Mouse (Mus musculus) cerebellum, postnatal 25 days (tissue): ENCODE data around the gene Rsg1.

Source experiments
- DNase-seq, 2 experiments: peaks; one replicate each; pipeline ENCODE4 v3.0.0; 2021; ENCODE audit warnings: mixed read lengths in 2 of 2

The Rsg1 gene

DNA sequence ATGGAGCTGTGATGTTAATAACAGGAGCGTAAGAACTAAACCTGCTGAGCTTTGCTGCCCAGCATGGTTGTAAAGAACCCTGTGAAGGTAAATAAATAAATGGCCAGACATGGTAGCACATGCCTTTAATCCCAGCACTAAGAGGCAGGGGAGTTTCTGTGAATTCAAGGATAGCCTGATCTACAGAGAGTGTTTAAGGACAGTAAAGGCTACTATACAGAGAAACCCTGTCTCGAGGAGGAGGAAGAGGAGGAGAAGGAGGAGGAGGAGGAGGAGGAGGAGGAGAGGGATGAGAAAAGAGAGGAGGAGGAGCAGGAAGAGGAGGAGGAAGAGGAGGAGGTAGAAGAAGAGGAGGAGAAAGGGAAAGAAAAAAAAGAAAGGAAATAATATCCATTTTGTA, 414 bp upstream of the Rsg1 start:
- no peak for DNase-seq

GRCm38 (mm10) chr4:141214337-141214851, 638 bp downstream of the Rsg1 start:
- DNase-seq: peak; percentile 43 to 61

DNA sequence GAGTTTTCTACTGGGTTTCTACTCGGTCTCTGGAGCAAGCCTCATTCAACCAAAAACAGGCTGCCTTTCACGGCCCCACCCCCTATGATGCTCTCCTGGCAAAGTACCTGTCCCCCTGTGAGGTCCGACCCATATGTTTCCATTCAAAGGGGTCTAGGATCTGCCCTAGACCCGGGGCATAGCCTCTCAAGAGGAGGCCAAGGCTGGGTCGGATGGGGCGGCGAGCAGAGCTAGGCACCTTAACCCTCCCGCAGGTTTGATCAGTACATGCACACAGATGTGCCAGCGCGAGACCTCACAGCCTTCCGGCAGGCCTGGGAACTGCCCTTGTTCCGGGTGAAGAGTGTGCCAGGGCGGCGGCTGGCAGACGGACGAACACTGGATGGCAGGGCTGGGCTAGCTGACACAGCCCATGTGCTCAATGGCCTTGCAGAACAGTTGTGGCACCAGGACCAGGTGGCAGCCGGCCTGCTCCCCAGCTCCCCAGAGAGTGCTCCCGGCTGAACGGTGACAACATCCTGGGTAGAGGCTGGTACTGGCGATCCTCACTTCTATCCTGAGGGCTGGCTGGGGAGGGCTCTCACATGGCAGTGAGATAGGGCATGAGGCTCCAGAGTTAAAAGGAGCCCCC, 5.9 kb downstream of the Rsg1 start:
- peak in 1 of 2 experiments; percentile 37 for DNase-seq

GRCm38 (mm10) chr4:141221848-141222247, 8.1 kb downstream of the Rsg1 start:
- DNase-seq: no peak

DNA sequence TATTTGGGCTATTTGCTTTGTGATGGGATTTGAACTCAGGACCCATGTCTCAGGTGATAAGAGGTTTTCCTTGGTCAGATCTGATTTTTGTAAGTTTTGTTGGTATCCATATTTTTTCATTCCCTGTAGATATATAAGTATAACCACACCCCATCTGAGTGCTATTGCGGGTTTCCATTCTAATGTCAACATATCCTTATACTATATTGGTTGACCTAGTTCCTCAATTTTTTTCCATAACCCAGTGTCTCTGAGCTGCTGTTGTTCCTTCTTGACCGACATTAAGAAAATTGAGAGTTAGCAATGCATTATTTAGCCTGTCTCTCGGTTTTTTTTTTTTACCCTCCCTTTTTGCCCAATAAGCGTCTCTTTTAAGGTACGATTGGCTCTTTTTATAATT, 9.0 kb downstream of the Rsg1 start:
- DNase-seq: no peak

- DNase-seq: no peak
Measured at GRCm38 (mm10) chr4:141228687-141229086, 14.9 kb downstream of the Rsg1 start.

DNA sequence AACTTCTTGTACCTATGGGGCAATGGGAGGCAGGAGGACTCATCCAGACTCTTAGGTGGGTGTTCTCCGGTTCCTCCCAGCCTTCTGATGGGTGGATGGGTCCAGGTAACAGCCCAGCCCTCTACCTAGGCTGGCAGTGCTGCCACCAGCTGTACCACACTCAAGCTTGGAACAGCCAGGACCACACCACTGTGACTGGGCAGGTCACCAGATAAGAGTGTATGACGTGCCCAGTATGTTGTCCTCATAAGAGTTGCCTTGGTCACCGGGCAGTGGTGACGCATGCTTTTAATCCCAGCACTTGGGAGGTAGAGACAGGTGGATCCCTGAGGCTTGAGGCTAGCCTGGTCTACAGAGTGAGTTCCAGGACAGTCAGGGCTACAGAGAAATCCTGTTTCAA, 19.4 kb downstream of the Rsg1 start:
- DNase-seq: no peak

DNA sequence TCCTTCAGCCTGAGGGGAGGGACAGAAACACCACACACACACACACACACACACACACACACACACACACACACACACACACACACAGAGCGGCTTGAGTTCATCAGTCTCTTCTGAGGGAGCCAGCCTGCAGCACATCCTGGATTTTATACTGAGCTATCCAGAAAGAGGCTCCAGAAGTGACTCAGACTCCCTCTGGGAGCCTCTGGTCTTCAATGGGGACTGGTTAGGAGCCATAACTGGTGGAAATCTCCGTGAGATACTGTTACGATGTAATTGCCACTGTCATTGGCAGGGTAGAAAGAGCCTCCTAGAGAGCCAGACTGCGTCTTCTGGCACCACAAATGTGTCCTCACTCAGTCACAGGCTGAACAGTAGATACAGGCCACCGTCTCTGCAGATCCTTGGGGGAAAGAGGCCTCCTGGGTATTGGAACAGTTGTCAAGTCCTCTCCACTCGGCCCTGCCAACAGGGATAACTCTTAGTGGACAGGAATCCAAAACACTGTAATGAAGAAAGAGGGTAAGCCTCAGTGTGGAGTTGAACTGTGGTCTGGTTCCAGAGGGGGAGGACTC, 21.9 kb downstream of the Rsg1 start:
- DNase-seq: no peak

DNA sequence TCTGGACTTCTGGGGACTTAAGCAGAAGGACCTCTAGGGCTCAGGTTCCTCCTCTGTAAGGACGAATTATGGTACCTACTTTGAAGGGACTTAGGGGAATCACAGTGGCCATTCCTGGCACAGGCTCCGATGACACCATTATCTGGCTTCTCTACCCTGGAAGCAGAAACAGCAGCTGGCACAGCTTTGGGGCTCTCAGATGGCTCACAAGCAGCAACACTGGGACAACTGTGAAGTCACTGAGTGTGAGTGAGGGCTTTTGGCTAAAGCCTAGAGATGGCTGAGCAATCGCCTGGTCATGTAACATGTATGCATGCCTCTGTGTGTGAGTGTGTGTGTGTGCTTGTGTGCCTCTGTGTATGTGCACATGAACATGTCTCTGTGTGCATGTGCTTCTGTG, 23.1 kb downstream of the Rsg1 start:
- DNase-seq: no peak

DNA sequence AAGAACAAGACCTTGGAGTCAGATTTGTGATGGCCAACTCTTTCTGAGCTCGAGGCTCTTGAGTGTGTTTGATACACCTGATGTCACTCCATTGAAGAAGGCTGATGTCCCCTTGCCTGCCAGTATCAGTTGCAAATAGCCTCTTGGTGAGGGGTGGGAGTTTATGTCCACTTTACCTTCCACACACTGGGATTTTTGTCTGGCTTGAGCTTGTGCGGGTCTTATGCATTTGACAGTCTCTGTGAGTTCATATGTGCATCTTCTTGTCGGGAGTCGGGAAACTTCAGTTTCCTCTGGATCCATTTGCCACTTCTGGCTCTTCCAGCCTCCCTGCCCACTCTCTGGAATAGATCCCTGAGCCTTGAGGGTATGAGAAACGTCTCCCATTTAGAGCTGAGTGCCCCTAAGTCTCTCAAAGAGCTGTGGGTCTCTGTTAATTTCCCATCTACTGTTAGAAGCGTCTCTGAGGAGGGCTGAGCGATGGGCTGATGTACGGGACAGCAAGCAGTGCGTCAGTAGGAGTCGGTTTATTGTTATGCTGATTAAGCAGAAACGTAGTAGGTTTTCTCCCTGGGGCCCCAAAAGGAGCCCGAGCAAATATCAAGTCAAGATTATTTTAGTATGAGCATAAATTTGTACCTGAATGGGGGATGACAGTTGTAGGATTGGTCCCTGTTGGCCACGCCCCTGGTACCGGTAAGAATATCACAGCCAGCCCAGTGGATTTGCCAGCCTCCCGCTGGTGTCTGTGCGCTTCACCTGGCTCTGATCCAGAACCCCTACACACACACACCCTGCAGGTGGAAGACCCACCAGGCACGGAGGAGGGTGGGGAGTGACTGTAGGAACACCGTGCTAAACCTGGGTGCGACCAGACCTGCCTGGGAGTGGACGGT, 25.0 kb downstream of the Rsg1 start:
- no peak for DNase-seq

DNA sequence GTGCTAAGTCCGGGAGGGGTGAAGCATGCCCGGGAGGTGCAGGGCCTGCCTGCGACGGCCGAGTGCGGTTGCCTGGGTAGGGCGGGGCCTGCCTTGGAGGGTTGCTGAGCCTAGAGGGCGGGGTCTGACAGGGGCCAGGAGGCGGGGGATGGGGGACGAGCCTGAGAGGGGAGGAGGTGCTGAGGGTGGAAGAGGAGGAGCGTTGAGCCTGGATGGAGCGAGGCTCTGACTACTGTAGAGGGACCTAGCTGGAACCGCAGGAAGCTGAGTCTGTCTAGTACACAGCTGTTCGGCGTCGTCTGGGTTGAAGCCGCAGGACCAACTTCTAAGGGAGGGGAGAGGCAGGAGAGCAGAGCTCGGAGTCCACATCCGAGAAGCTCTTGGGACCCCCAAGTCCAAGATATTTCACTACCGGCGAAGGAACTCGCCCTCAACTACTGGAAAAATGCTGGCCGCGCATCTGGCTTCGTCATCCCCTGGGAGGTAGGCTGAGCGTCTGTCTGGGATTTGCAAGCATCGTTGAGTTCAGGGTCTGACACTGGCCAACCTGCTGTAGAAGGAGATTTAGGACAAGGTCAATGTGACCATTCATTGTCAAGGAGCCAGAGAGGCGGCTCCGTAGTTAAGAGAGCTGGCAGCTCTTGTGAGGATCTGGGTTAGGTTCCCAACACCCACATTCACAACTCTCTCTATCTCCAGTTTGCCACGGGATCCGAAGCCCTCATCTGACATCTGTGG, 25.8 kb downstream of the Rsg1 start, which contains the start of gene Arhgef19:
Gene Arhgef19 (plus strand): TSS at position 112 of the 738 bp plus-strand sequence.
- peak; percentile 56 to 75 for DNase-seq

DNA sequence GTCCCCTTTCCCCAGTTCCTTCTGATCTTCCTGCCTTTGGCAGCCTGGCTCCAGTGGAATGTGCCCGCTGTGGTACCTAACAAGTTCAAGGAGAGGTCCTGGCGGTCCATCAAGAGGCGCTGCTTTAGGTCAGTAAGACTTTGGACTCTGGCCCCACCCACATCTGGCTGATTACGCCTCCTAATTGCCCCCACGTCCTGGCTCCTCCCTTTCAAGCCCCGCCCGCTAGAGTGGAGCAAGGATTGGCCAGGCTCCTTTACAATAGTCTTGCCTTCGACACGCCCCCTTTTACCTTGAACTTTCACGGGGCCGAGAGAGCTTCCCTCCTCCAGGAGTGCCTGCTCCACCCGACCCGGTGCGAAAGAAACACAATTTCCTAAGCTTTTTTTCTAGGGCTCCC, 26.9 kb downstream of the Rsg1 start:
- no peak for DNase-seq

DNA sequence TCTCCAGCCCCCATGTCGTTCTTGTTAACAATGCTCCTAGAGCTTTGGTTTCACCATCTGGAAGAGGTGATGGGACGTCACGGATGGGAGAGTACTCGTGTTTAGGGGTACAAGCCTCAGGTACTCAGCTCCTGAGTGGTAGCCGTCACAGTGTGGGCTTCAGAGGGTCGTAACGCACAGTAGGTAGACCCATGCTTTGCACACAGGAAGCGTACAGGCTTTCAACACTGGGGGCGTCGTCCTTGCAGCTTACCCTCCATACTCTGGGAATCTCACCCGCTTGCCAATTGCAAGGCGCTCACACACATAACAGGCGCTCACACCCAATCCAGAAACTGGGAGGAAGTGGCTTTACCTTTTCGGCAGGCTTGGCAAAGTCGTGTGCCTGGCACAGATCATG, 28.1 kb downstream of the Rsg1 start:
- no peak for DNase-seq

DNA sequence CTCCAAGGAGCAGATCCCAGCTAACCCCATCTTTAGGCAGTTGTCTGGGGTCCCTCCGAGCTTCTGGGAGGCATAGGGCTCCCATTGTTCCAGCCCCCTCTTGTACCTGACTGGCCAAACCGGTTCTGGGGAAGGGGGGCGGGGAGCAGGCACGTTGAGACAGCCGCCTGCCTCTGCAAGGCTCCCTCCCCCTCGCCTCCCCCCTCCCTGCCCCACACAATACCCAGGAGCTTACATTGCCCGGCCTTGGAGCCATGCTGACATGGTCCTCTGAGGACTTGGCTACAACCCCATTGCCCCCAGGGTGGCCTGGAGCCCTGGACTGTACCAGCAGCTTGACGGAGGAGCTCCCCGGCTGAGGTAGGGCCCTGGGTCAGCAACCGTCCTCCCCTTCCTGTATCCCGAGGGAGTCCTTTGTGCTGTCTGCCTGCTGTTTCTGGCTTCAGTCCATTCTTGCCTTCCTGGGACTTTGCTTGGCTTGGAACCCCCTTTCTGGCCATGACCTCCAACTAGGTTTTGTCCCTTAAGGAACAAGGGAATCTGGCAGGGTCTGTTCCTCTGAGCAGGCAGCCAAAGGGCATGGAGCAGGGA, 29.0 kb downstream of the Rsg1 start:
- no peak for DNase-seq

DNA sequence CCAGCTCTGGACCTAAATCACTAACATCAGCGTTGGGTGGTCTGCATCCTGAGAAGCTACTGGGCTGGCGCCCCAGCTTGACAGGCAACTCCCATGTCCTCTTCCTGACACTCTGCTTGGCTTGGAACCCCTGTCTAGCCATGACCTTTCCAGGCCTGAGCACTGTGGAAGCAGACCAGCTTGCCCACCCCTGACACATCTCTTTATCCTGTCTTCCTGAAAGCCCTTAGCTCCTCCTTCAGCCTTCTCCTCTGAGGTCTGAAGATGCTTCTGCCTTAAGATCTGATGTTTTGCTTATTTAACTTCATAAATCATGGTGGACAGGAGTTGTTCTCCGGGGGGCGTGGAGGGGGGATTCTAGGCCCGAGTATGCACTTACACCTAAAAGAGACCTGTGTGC, 29.9 kb downstream of the Rsg1 start:
- DNase-seq: no peak

GRCm38 (mm10) chr4:141244401-141244800, 30.6 kb downstream of the Rsg1 start:
- no peak for DNase-seq

DNA sequence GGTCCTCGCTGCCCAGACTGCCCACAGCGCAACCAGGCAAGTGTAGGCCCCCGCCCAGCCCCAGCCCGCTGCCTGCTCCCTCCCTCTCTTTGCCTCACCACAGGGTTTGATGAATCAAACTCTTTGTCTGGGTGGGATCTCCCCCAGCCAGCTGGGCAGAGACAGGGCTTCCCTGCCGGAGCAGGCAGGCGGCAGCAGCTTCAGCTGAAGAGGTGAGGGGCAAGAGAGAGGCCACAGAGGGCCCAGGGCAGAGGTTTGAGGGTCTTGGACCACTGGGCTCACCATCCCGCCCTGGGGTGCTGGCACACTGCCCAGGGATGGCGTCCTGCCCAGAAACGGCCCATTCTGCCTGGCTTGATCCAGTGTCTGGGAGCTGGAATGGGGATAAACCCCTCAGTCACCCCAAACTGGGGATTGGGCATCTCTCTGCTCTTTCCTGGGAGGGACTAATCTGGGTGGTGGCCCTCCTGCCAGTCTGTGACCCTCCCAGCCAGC, 31.2 kb downstream of the Rsg1 start:
- peak; percentile 66 to 75 for DNase-seq

- peak; percentile 24 to 33 for DNase-seq
Measured at GRCm38 (mm10) chr4:141246089-141246997, 32.6 kb downstream of the Rsg1 start.

GRCm38 (mm10) chr4:141246998-141247350, 33.2 kb downstream of the Rsg1 start:
- DNase-seq: peak; percentile 18 to 31

DNA sequence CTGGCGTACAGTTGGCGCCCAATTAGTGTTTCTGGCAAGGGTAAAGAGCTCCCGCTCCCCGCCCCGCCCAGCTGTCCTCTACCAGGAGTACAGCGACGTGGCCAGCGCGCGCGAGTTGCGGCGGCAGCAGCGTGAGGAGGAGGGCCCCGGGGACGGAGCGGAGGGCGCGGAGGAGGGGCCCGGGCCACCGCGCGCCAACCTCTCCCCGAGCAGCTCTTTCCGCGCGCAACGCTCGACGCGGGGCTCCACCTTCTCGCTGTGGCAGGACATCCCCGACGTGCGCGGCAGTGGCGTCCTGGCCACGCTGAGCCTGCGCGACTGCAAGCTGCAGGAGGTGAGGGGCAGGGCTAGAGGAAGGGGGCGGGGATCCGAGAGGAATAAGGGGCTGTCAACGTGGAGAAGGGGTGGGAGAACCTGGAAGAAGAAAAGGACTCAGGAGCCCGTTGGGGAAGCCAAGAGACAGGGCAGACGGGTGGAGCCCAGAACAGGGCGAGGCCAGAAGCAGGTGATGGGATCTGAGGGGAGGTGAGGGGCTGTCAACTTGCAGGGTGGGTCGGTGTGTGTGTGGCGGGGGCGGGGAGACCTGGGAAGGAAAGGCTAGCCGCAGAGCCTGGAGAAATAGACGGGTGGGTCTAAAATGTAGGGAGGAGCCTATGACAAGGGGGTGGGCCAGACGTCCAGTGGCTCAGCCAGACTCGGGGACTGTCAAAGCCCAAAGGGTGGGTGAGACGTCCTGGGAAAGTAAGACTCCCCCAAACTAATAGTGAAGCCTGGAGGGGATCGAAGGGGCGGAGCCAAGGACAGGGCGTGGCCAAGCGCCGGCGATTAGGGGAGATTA, 34.2 kb downstream of the Rsg1 start:
- DNase-seq: peak; percentile 26 to 39
